8 mouse cellular contexts compared by ENCODE assay signal in the genomic region with DNA sequence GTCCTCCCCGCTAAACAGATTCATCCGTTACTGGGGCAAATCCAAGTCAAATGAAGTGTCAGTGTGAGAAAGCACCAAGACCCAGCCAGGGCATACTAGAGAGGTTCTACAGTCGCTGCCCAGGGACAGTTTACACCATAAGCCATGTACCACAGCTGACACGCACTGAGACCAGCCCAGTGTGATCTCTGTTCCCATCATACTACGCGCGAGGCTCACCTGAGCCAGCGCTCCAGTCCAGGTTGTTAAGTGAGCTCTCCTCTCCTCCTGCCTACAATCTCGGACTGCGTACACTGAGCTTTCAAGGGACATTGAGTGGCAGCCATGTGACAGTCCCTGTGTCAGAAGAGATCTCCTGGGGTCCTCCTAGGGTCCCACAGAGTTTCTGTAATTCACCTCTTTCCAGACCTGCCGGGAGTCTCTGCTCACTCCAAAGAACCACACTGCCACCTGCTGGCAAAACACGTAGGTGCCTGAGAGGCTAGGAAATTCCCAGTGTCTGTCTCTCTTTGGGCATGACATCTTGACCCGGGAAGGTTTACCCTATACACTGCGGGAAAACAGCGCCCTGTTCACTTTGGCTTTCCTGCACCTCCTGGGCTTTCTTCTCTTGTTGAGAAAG.
DNase-seq lines count a peak whose midpoint lies in the region; ATAC-seq and TF ChIP-seq lines count a peak whose summit lies in the region.

No protein-coding gene starts in this region.

- TF ChIP-seq CTCF in cortical plate, adult 2 months (IDR thresholded peaks at IDR 0.05; ENCODE audit: extremely low read depth, insufficient read depth, low read length), result peak; percentile 85

- no peaks in the 10 kb centered on the region for H3K36me3 ChIP-seq in kidney, embryonic 15.5 days
- H3K36me3 ChIP-seq in limb, embryonic 13.5 days, result no peaks in the 10 kb centered on the region
- no peaks in the 10 kb centered on the region for H3K36me3 ChIP-seq in midbrain, embryonic 16.5 days (ENCODE audit: control insufficient read depth, insufficient read depth, low read length)
- H3K36me3 ChIP-seq in stomach, embryonic 15.5 days, result no peaks in the 10 kb centered on the region

- peak; percentile 27 for DNase-seq in kidney, adult 11 months
- DNase-seq in gastrocnemius, postnatal 25 days, result peak; percentile 21
- peak; percentile 65 for DNase-seq in kidney, adult 9 months

- H3K27me3 ChIP-seq in kidney, embryonic 15.5 days, result no peaks in the 10 kb centered on the region
- no peaks in the 10 kb centered on the region for H3K27me3 ChIP-seq in limb, embryonic 13.5 days
- no peaks in the 10 kb centered on the region for H3K27me3 ChIP-seq in midbrain, embryonic 16.5 days (ENCODE audit: control insufficient read depth, insufficient read depth, low read depth, low read length)
- H3K27me3 ChIP-seq in stomach, embryonic 15.5 days (replicated peaks), result no peaks in the 10 kb centered on the region

- H3K27ac ChIP-seq in kidney, embryonic 15.5 days, result no peak overlapping the region
- H3K27ac ChIP-seq in cortical plate, adult 2 months (ENCODE audit: insufficient read depth, low read length), result no peak overlapping the region
- no peak overlapping the region for H3K27ac ChIP-seq in limb, embryonic 13.5 days
- H3K27ac ChIP-seq in midbrain, embryonic 16.5 days (ENCODE audit: low read length), result no peak overlapping the region
- no peak overlapping the region for H3K27ac ChIP-seq in stomach, embryonic 15.5 days

- no peak overlapping the region for H3K9ac ChIP-seq in kidney, embryonic 15.5 days
- H3K9ac ChIP-seq in limb, embryonic 13.5 days, result no peak overlapping the region
- H3K9ac ChIP-seq in midbrain, embryonic 16.5 days (ENCODE audit: low read depth, low read length), result no peak overlapping the region
- H3K9ac ChIP-seq in stomach, embryonic 15.5 days, result no peak overlapping the region

- ATAC-seq in kidney, embryonic 15.5 days (replicated peaks; ENCODE audit: low FRiP score), result no peak
- ATAC-seq in limb, embryonic 13.5 days (ENCODE audit: low FRiP score, low read depth), result peak; percentile 61; the same call in 1 of the 2 replicates
- ATAC-seq in midbrain, embryonic 16.5 days, result peak; percentile 62; the same call in 1 of the 2 replicates
- 0 out of 2 replicates have a peak, but pooled peaks have one; percentile 35 for ATAC-seq in stomach, embryonic 15.5 days (ENCODE audit: insufficient read depth, low FRiP score, low read depth)

- 55% methylated on average over 15 of the region's 15 CpGs for WGBS in kidney, embryonic 15.5 days
- 53% methylated on average over 15 of the region's 15 CpGs for WGBS in limb, embryonic 13.5 days
- 50% methylated on average over 15 of the region's 15 CpGs for WGBS in midbrain, embryonic 16.5 days
- WGBS in stomach, embryonic 15.5 days, result 48% methylated on average over 15 of the region's 15 CpGs

- no peak overlapping the region for H3K4me2 ChIP-seq in kidney, embryonic 15.5 days
- H3K4me2 ChIP-seq in limb, embryonic 13.5 days (replicated peaks), result no peak overlapping the region
- peak overlapping the region; percentile 16; the same call in 1 of the 2 replicates for H3K4me2 ChIP-seq in midbrain, embryonic 16.5 days (ENCODE audit: low read length)
- no peak overlapping the region for H3K4me2 ChIP-seq in stomach, embryonic 15.5 days

- H3K4me3 ChIP-seq in kidney, embryonic 15.5 days (replicated peaks), result no peak overlapping the region
- H3K4me3 ChIP-seq in cortical plate, adult 2 months (ENCODE audit: insufficient read depth, low read length), result no peak overlapping the region
- no peak overlapping the region for H3K4me3 ChIP-seq in limb, embryonic 13.5 days
- no peak overlapping the region for H3K4me3 ChIP-seq in midbrain, embryonic 16.5 days (ENCODE audit: low read depth, low read length)
- H3K4me3 ChIP-seq in stomach, embryonic 15.5 days (replicated peaks), result no peak overlapping the region

- H3K9me3 ChIP-seq in kidney, embryonic 15.5 days (replicated peaks), result no peaks in the 10 kb centered on the region
- H3K9me3 ChIP-seq in limb, embryonic 13.5 days, result peaks cover 4% of the 10 kb centered on the region
- peaks cover 4% of the 10 kb centered on the region; the same call in 1 of the 2 replicates for H3K9me3 ChIP-seq in midbrain, embryonic 16.5 days (replicated peaks; ENCODE audit: control insufficient read depth, low read length, poor library complexity, severe bottlenecking)
- no peaks in the 10 kb centered on the region for H3K9me3 ChIP-seq in stomach, embryonic 15.5 days

- TF ChIP-seq POLR2A in cortical plate, adult 2 months (IDR thresholded peaks at IDR 0.05; ENCODE audit: extremely low read depth, insufficient read depth, low read length), result no peak

- H3K4me1 ChIP-seq in kidney, embryonic 15.5 days, result no peaks in the 10 kb centered on the region
- H3K4me1 ChIP-seq in cortical plate, adult 2 months (ENCODE audit: control insufficient read depth, insufficient read depth, low read length), result no peaks in the 10 kb centered on the region; the same call in 1 of the 2 replicates
- H3K4me1 ChIP-seq in limb, embryonic 13.5 days, result no peaks in the 10 kb centered on the region
- no peaks in the 10 kb centered on the region for H3K4me1 ChIP-seq in midbrain, embryonic 16.5 days (ENCODE audit: control insufficient read depth, insufficient read depth, low read length)
- H3K4me1 ChIP-seq in stomach, embryonic 15.5 days, result no peaks in the 10 kb centered on the region
